In genomic region chr8:122610209-122610608, GRCm38 (mm10) we compare ENCODE assay signal across 12 mouse cellular contexts. TPM values are rescaled to one million over a fixed set of nuclear protein-coding genes. Genes with fewer than 3 reads are reported as not detected.
DNase-seq lines count a peak whose midpoint lies in the region; ATAC-seq and TF ChIP-seq lines count a peak whose summit lies in the region.
"Had no signal": no experiment of that assay in that cellular context is flagged by ENCODE, and none has a peak within 500 bp of the region (broad histone marks: within the 10 kb centered on the region; RNA-seq: fewer than 3 reads in every experiment).

No protein-coding gene starts in this region.

- ATAC-seq in heart, embryonic 11.5 days (replicated peaks; ENCODE audit: insufficient number of reproducible peaks, low FRiP score, low TSS enrichment) = no peak
- ATAC-seq in stomach, embryonic 14.5 days (ENCODE audit: insufficient number of reproducible peaks, insufficient read depth, low FRiP score, low read depth) = no peak
- no peak for ATAC-seq in stomach, postnatal 0 days (ENCODE audit: low FRiP score, low TSS enrichment)
- ATAC-seq in liver, embryonic 13.5 days (ENCODE audit: low read depth) = no peak
- ATAC-seq in cerebellum, adult (ENCODE audit: insufficient number of reproducible peaks, low FRiP score, low TSS enrichment) = no peak

- no peak overlapping the region for H3K9ac ChIP-seq in heart, embryonic 11.5 days (ENCODE audit: low read depth, low read length)
- H3K9ac ChIP-seq in stomach, embryonic 14.5 days (replicated peaks; ENCODE audit: low read depth, low read length) = no peak overlapping the region
- no peak overlapping the region for H3K9ac ChIP-seq in stomach, postnatal 0 days (ENCODE audit: low read length)
- no peak overlapping the region for H3K9ac ChIP-seq in liver, embryonic 13.5 days

- DNase-seq in heart, postnatal 4 days = no peak
- no peak for DNase-seq in stomach, postnatal 0 days (ENCODE audit: low spot score)
- no peak for DNase-seq in liver, embryonic 13.5 days
- no peak for DNase-seq in thymus, postnatal 25 days
- DNase-seq in layer of hippocampus, adult 11-12 months (ENCODE audit: low spot score) = no peak
- DNase-seq: cerebellum, adult 9-10 months; thymus, adult 2 months had no signal

- WGBS in heart, embryonic 11.5 days (ENCODE audit: insufficient replicate concordance) = 64% methylated on average over 4 of the region's 4 CpGs
- WGBS in stomach, embryonic 14.5 days = 56% methylated on average over 4 of the region's 4 CpGs
- WGBS in stomach, postnatal 0 days = 54% methylated on average over 4 of the region's 4 CpGs
- 58% methylated on average over 4 of the region's 4 CpGs for WGBS in liver, embryonic 13.5 days (ENCODE audit: insufficient replicate concordance)

- H3K9me3 ChIP-seq in heart, embryonic 11.5 days (replicated peaks; ENCODE audit: control insufficient read depth, low read length) = no peaks in the 10 kb centered on the region
- H3K9me3 ChIP-seq in stomach, embryonic 14.5 days (ENCODE audit: control insufficient read depth, low read depth, low read length) = no peaks in the 10 kb centered on the region
- no peaks in the 10 kb centered on the region for H3K9me3 ChIP-seq in stomach, postnatal 0 days (ENCODE audit: control insufficient read depth, low read length)
- no peaks in the 10 kb centered on the region for H3K9me3 ChIP-seq in liver, embryonic 13.5 days (replicated peaks)

- no peak overlapping the region for H3K27ac ChIP-seq in heart, embryonic 11.5 days (ENCODE audit: low read depth, low read length)
- no peak overlapping the region for H3K27ac ChIP-seq in stomach, embryonic 14.5 days (ENCODE audit: low read length)
- H3K27ac ChIP-seq in stomach, postnatal 0 days (replicated peaks) = no peak overlapping the region
- H3K27ac ChIP-seq in liver, embryonic 13.5 days = no peak overlapping the region

- peaks cover 9% of the 10 kb centered on the region for H3K4me1 ChIP-seq in heart, embryonic 11.5 days (ENCODE audit: control insufficient read depth, insufficient read depth, low read length)
- peaks cover 11% of the 10 kb centered on the region for H3K4me1 ChIP-seq in stomach, embryonic 14.5 days (ENCODE audit: control insufficient read depth, insufficient read depth, low read length)
- no peaks in the 10 kb centered on the region; the same call in 1 of the 2 replicates for H3K4me1 ChIP-seq in stomach, postnatal 0 days (replicated peaks; ENCODE audit: control insufficient read depth, insufficient read depth)
- peaks cover 24% of the 10 kb centered on the region for H3K4me1 ChIP-seq in liver, embryonic 13.5 days (replicated peaks)

- H3K4me3 ChIP-seq in heart, embryonic 11.5 days (ENCODE audit: low read depth, low read length) = no peak overlapping the region
- 0 out of 2 replicates have a peak overlapping the region, but pooled peaks have one; percentile 63 for H3K4me3 ChIP-seq in stomach, embryonic 14.5 days (ENCODE audit: low read depth, low read length)
- H3K4me3 ChIP-seq in stomach, postnatal 0 days (ENCODE audit: low read depth, low read length) = no peak overlapping the region
- 0 out of 2 replicates have a peak overlapping the region, but pooled peaks have one; percentile 77 for H3K4me3 ChIP-seq in liver, embryonic 13.5 days (replicated peaks)

- no peaks in the 10 kb centered on the region for H3K27me3 ChIP-seq in heart, embryonic 11.5 days (ENCODE audit: control insufficient read depth, insufficient read depth, low read length)
- H3K27me3 ChIP-seq in stomach, embryonic 14.5 days (ENCODE audit: control insufficient read depth, insufficient read depth, low read length) = no peaks in the 10 kb centered on the region
- H3K27me3 ChIP-seq in stomach, postnatal 0 days (ENCODE audit: control insufficient read depth, insufficient read depth, low read length) = no peaks in the 10 kb centered on the region
- H3K27me3 ChIP-seq in liver, embryonic 13.5 days = peaks cover 8% of the 10 kb centered on the region; the same call in 1 of the 2 replicates

- TF ChIP-seq EP300 in stomach, postnatal 0 days (optimal IDR thresholded peaks at IDR 0.05) = no peak

- H3K36me3 ChIP-seq in heart, embryonic 11.5 days (ENCODE audit: control insufficient read depth, insufficient read depth, low read length) = peaks cover 2% of the 10 kb centered on the region; the same call in 1 of the 2 replicates
- peaks cover 5% of the 10 kb centered on the region; the same call in 1 of the 2 replicates for H3K36me3 ChIP-seq in stomach, embryonic 14.5 days (ENCODE audit: control insufficient read depth, insufficient read depth, low read length)
- peaks cover 7% of the 10 kb centered on the region for H3K36me3 ChIP-seq in stomach, postnatal 0 days (ENCODE audit: control insufficient read depth, insufficient read depth, low read length)
- H3K36me3 ChIP-seq in liver, embryonic 13.5 days = peaks cover 4% of the 10 kb centered on the region; the same call in 1 of the 2 replicates

- no peak; the same call in 1 of the 2 replicates for TF ChIP-seq CTCF in stomach, postnatal 0 days (IDR thresholded peaks at IDR 0.05; ENCODE audit: low read depth)

- peak overlapping the region; percentile 81 for H3K4me2 ChIP-seq in heart, embryonic 11.5 days
- peak overlapping the region; percentile 88; the same call in 1 of the 2 replicates for H3K4me2 ChIP-seq in stomach, embryonic 14.5 days (replicated peaks; ENCODE audit: low read depth, low read length)
- no peak overlapping the region for H3K4me2 ChIP-seq in stomach, postnatal 0 days (replicated peaks; ENCODE audit: low read depth)
- H3K4me2 ChIP-seq in liver, embryonic 13.5 days = peak overlapping the region; percentile 99

RNA-seq across cellular contexts. Expression of gene Galns, which starts 1.1 kb away (rescaled TPM):
- polyA plus RNA-seq in heart, embryonic 11.5 days (2014; fragmentation: Nextera tagmentation; extraction: Ambion mirVana) = 11.4 and 12.3 TPM in 2 replicates
- 10 to 100 TPM in 1 of 2 experiments, 1 to 10 TPM in 1; 9.2 to 10.6 TPM for total RNA-seq in heart, postnatal 4 days (2021)
- polyA plus RNA-seq in stomach, embryonic 14.5 days (2014; fragmentation: Nextera tagmentation; extraction: Ambion mirVana) = 12.6 and 14.6 TPM in 2 replicates
- polyA plus RNA-seq in stomach, postnatal 0 days (2015; fragmentation: Nextera tagmentation; extraction: Ambion mirVana) = 8.2 TPM in 2 replicates
- 4.0 and 4.4 TPM in 2 replicates for polyA plus RNA-seq in liver, embryonic 13.5 days (2015; fragmentation: Nextera tagmentation; extraction: Ambion mirVana)

RNA-seq across cellular contexts. Expression of gene Trappc2l, which starts 1.2 kb away (rescaled TPM):
- 49.8 and 60.0 TPM in 2 replicates for polyA plus RNA-seq in heart, embryonic 11.5 days (2014; fragmentation: Nextera tagmentation; extraction: Ambion mirVana)
- total RNA-seq in heart, postnatal 4 days (2021) = 10 to 100 TPM; 48.7 to 56.3 TPM
- polyA plus RNA-seq in stomach, embryonic 14.5 days (2014; fragmentation: Nextera tagmentation; extraction: Ambion mirVana) = 55.9 and 66.9 TPM in 2 replicates
- 48.0 and 49.5 TPM in 2 replicates for polyA plus RNA-seq in stomach, postnatal 0 days (2015; fragmentation: Nextera tagmentation; extraction: Ambion mirVana)
- polyA plus RNA-seq in liver, embryonic 13.5 days (2015; fragmentation: Nextera tagmentation; extraction: Ambion mirVana) = 23.2 and 26.7 TPM in 2 replicates

RNA-seq across cellular contexts. Expression of gene Pabpn1l, which starts 12.3 kb away (rescaled TPM):
- polyA plus RNA-seq in heart, embryonic 11.5 days (2014; fragmentation: Nextera tagmentation; extraction: Ambion mirVana) = not detected in 2 replicates
- not detected for total RNA-seq in heart, postnatal 4 days (2021)
- not detected in 2 replicates for polyA plus RNA-seq in stomach, embryonic 14.5 days (2014; fragmentation: Nextera tagmentation; extraction: Ambion mirVana)
- polyA plus RNA-seq in stomach, postnatal 0 days (2015; fragmentation: Nextera tagmentation; extraction: Ambion mirVana) = 0.08 TPM in 1 of 2 replicates, not detected in the other
- not detected in 2 replicates for polyA plus RNA-seq in liver, embryonic 13.5 days (2015; fragmentation: Nextera tagmentation; extraction: Ambion mirVana)
- total RNA-seq: gastrocnemius, adult 18-20 months; neutrophil, adult 5-6 weeks had no signal

RNA-seq across cellular contexts. Expression of gene Aprt, which starts 33.5 kb away (rescaled TPM):
- polyA plus RNA-seq in heart, embryonic 11.5 days (2014; fragmentation: Nextera tagmentation; extraction: Ambion mirVana) = 250 and 262 TPM in 2 replicates
- total RNA-seq in heart, postnatal 4 days (2021) = 10 to 100 TPM; 58.5 to 58.8 TPM
- polyA plus RNA-seq in stomach, embryonic 14.5 days (2014; fragmentation: Nextera tagmentation; extraction: Ambion mirVana) = 394 and 436 TPM in 2 replicates
- 311 and 314 TPM in 2 replicates for polyA plus RNA-seq in stomach, postnatal 0 days (2015; fragmentation: Nextera tagmentation; extraction: Ambion mirVana)
- 198 and 218 TPM in 2 replicates for polyA plus RNA-seq in liver, embryonic 13.5 days (2015; fragmentation: Nextera tagmentation; extraction: Ambion mirVana)

RNA-seq across cellular contexts. Expression of gene Cdt1, which starts 42.4 kb away (rescaled TPM):
- 29.5 and 30.4 TPM in 2 replicates for polyA plus RNA-seq in heart, embryonic 11.5 days (2014; fragmentation: Nextera tagmentation; extraction: Ambion mirVana)
- total RNA-seq in heart, postnatal 4 days (2021) = 10 to 100 TPM; 36.5 to 38.2 TPM
- polyA plus RNA-seq in stomach, embryonic 14.5 days (2014; fragmentation: Nextera tagmentation; extraction: Ambion mirVana) = 34.8 and 36.4 TPM in 2 replicates
- polyA plus RNA-seq in stomach, postnatal 0 days (2015; fragmentation: Nextera tagmentation; extraction: Ambion mirVana) = 11.8 TPM in 2 replicates
- polyA plus RNA-seq in liver, embryonic 13.5 days (2015; fragmentation: Nextera tagmentation; extraction: Ambion mirVana) = 60.6 and 64.3 TPM in 2 replicates

Comparison
In these comparisons a context has a peak if more than half of its experiments do, and no peak if none do; other contexts are left out.
1. H3K4me3 ChIP-seq: peak in stomach, embryonic 14.5 days (single experiment) and liver, embryonic 13.5 days (single experiment); none in heart, embryonic 11.5 days (single experiment) and stomach, postnatal 0 days (single experiment).